Mouse (Mus musculus) left cerebral cortex, postnatal 36 days (tissue): Measurements from ENCODE around the gene Gm28845. TPM values are rescaled to one million over a fixed set of nuclear protein-coding genes. Genes with fewer than 3 reads are reported as not detected.
"Not testable (repeated sequence)": the region's sequence is repeated elsewhere in the genome, so short reads cannot be mapped to it uniquely, and the experiment has no call there.

Experiments
- DNase-seq, 2 experiments: peaks; one replicate each; pipeline ENCODE4 v3.0.0; 2021 to 2022; ENCODE audit warnings: low spot score in 2 of 2, mixed read lengths in 1 of 2
- intact Hi-C: fragments of 180-260 bp; cut with DNase I; formaldehyde crosslinking; loops from one replicate; pipeline ENCODE4 v1.15.1; 2025
- total RNA-seq, 2 experiments: library from RNA; stranded (reverse); gene quantifications; 2 replicates each; pipeline ENCODE4 v1.2.3; 2021

The Gm28845 gene
- total RNA-seq, 2 experiments from 2014 or later = 0.84 to 0.86 TPM

- no peak for DNase-seq
- intact Hi-C loops = loop anchor here (5.0 kb wide), 1 partner anchor 52 kb away; no protein-coding TSS in a partner anchor
Measured at GRCm38 (mm10) chr1:65109756-65110435, 9.5 kb downstream of the Gm28845 start.

GRCm38 (mm10) chr1:65109196-65109595 is 10.2 kb downstream of the Gm28845 start:
- intact Hi-C loops = no loop called here
- DNase-seq = no peak

GRCm38 (mm10) chr1:65107654-65108279 is 11.6 kb downstream of the Gm28845 start:
- intact Hi-C loops = no loop called here
- DNase-seq = no peak

DNA sequence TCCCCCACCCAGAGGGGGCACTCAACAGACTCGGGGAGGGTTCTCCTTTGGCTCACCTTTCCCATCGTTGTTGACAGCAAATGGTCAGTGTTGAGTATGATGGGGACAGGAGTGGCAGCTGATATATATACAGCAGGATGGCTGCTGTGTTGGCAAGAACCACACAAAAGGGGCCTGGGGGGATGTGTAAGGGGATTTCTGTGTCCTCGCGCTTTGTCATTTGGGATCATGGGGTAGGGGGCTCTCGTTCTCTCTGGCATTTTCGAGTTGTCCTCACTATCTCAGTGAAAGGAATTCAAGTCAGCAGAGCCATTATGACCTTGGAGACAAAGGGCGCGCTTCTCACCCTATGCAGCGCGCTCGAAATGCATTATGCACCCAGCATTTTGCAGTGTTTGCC is 16.1 kb downstream of the Gm28845 start, which contains the start of gene Cryga:
Cryga (minus strand) TSS at position 101 of the 400 bp plus-strand sequence.
- DNase-seq = no peak
- intact Hi-C loops = no loop called here

DNA sequence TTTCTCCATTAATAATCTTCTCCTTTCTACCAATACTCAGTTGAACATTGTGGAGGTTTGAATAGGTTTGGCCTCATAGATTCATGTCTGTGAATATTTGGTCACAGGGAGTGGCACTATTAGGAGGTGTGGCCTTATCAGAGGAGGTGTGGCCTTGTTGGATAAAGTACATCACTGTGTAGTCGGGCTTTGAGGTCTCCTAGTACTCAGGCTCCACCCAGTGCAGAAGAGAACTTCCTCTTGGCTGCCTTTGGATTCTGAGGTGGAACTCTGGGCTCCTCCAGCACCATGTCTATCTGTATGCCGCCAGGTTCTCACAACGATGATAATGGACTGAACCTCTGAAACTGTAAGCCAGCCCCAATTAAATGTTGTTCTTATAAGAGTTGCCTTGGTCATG is 22.4 kb downstream of the Gm28845 start:
- DNase-seq = no peak
- intact Hi-C loops = no loop called here

DNA sequence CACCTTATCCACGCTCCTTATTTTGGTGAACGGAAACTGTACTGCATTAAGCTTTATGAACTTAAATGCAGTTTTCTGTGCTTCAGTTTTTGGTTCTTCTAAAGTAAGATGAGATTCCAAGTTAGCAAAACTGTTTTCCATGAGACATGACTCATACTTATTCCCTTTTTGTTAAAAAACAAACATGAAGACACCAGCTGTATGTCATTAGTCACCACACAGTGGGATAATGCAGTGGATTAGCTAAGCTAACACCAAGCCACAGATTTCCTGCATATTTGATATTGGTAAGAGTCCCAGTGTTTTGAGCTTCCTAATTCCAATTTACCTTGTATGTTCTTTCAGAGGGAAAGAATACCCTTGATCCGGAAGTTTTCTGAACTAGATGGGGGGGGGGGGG is 27.8 kb downstream of the Gm28845 start:
- no peak for DNase-seq
- intact Hi-C loops = no loop called here

DNA sequence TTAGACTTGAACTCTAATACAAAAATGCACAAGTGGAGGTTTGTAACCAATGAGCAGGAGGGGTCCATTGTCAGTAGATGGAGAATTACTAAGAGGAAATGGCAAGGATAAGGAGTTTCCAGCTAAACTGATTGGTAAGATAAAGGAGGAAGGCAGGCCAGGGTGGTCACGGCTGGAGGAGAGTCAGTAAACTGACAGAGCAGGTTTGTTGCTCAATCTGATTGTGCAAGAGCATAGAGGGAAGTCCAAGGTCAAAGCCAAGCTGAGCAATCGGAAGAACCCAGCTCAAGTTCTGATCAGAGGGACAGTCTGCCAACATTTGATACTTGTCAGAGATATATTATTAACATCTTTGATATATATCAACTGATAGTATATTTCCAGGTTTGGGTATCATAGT is 29.0 kb downstream of the Gm28845 start:
- intact Hi-C loops = no loop called here
- no peak for DNase-seq

- no peak for DNase-seq
- intact Hi-C loops = no loop called here
Measured at GRCm38 (mm10) chr1:65088567-65089356, 30.6 kb downstream of the Gm28845 start.

GRCm38 (mm10) chr1:65082188-65082587 is 37.2 kb downstream of the Gm28845 start, which contains the start of gene Crygb:
TSS of gene Crygb (minus strand) at chr1:65082288.
- intact Hi-C loops = no loop called here
- no peak for DNase-seq

DNA sequence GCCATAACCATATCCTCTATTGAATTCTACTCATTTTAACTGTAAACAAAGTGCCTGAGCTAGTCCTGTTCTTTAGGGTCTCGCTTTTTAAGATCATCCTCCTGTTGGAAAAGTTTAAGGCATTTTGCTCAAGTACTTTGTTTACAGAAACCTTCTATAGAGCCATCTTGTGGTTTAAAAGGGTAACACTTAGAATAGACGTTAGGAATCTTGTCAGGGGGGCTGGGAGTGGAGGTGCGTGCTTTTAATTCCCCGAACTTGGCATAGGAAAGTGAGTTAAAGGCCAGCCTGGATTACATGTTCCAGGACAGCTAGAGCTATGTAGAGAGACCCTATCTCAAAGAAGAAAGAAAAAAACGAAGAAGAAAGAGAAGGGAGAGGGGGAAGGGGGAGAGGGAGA is 43.8 kb downstream of the Gm28845 start:
- DNase-seq = no peak
- intact Hi-C loops = no loop called here

GRCm38 (mm10) chr1:65073589-65073988 is 45.8 kb downstream of the Gm28845 start, which contains the start of gene Crygc:
TSS of gene Crygc (minus strand) at chr1:65073689.
- intact Hi-C loops = no loop called here
- DNase-seq = no peak

- DNase-seq = no peak
- intact Hi-C loops = no loop called here
Measured at GRCm38 (mm10) chr1:65067842-65068241, 51.5 kb downstream of the Gm28845 start.

GRCm38 (mm10) chr1:65064201-65064600 is 55.2 kb downstream of the Gm28845 start:
- intact Hi-C loops = no loop called here
- DNase-seq = no peak

DNA sequence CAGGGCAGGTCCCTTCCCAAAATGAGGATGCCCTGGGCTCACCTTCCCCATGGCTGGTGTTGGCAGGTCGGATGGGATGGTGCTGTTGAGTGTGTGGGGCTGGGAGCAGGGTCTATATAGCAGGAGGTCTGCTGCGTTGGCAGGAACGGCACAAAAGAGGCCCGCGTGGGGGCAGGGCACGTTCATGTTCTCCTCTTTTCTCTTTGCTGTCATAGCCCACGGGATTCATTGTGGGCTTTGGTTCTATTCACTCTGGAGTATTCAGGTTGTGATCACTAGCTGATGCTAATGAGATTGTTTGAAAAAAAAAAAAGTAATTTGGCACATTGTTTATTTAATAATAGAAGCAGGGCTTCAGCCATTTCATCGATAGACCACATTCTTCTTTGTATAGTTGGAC is 56.0 kb downstream of the Gm28845 start, which contains the start of gene Crygd:
Crygd (minus strand) TSS at position 101 of the 400 bp plus-strand sequence.
- no peak for DNase-seq
- intact Hi-C loops = no loop called here

DNA sequence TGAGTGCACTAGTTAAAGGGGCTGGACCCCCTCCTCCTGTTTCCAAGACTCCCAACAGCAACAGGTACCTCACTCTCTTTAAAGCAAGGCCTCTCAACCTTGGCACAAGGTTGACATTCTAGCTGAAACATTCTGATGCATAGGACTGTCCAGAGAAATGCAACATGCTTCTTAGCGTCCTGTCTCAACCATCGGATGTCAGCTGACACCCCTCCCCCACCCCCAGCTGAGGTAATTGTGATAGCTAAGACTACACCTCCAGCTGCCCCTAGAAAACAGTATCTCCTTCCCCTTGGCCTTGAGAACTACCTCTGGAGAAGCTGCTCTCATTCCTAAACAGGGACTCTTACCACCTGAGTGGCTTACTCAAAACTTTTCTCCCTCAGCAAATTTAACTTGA is 67.2 kb downstream of the Gm28845 start:
- DNase-seq = no peak
- intact Hi-C loops = no loop called here

- intact Hi-C loops = no loop called here
Measured at GRCm38 (mm10) chr1:65051696-65052095, 67.7 kb downstream of the Gm28845 start.

DNA sequence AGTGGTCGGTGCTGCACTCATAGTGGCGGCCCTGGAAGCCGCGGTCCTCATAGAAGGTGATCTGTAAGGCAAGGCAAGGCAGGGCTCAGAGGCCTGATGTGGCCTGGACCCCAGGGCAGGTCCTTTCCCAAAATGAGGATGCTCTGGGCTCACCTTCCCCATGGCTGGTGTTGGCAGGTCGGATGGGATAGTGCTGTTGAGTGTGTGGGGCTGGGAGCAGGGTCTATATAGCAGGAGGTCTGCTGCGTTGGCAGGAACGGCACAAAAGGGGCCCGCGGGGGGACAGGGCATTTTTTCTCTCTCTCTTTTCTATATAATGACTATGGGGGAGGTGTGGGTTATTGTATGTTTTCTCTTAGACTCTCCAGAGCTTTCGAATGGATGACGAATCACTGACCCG is 68.4 kb downstream of the Gm28845 start, which contains the start of gene Cryge:
Cryge (minus strand) TSS at position 198 of the 400 bp plus-strand sequence.
- DNase-seq, intact Hi-C loops: not testable (repeated sequence)

More at GRCm38 (mm10) chr1:65051696-65052095, 67.7 kb downstream of the Gm28845 start:
- no peak for DNase-seq
